Mouse (Mus musculus) limb, embryonic 14.5 days (tissue): ENCODE data around the gene Leprot. TPM values are rescaled to one million over a fixed set of nuclear protein-coding genes. Genes with fewer than 3 reads are reported as not detected.
A peak's percentile ranks its signal among the peaks of the same experiment; 100 is the strongest.

ENCODE experiments used
- ATAC-seq: fragments of 200-750 bp; cut with Nextera tagmentation; 2 replicates; pipeline ENCODE4 v1.8.0; 2017; ENCODE audit warnings: low read depth, moderate number of reproducible peaks, moderate TSS enrichment; ENCODE audit not compliant: low FRiP score
- DNase-seq: peaks from one replicate; pipeline ENCODE4 v3.0.0-alpha.2; 2015; ENCODE audit warnings: low spot score
- H3K27ac ChIP-seq: fragments of 300-500 bp; sonication (generic); replicated peaks from 2 replicates; pipeline ENCODE4 v1.5.1; 2014; ENCODE audit warnings: low read depth, mild to moderate bottlenecking, low read length, moderate library complexity, mixed read lengths
- H3K27me3 ChIP-seq: fragments of 300-500 bp; sonication (generic); 2 replicates; pipeline ENCODE4 v1.6.1; 2014; ENCODE audit warnings: low read length, mixed read lengths; ENCODE audit not compliant: control insufficient read depth, insufficient read depth
- H3K36me3 ChIP-seq: fragments of 300-500 bp; sonication (generic); 2 replicates; pipeline ENCODE4 v1.6.1; 2014; ENCODE audit warnings: mild to moderate bottlenecking, low read length, moderate library complexity, mixed read lengths; ENCODE audit not compliant: control insufficient read depth, insufficient read depth
- H3K4me1 ChIP-seq: fragments of 300-500 bp; sonication (generic); 2 replicates; pipeline ENCODE4 v1.6.1; 2014; ENCODE audit warnings: antibody characterized with exemption, low read length, mixed read lengths; ENCODE audit not compliant: control insufficient read depth, insufficient read depth
- H3K4me2 ChIP-seq: fragments of 300-500 bp; sonication (generic); replicated peaks from 2 replicates; pipeline ENCODE4 v1.6.1; 2014; ENCODE audit warnings: low read depth, mild to moderate bottlenecking, low read length, moderate library complexity; ENCODE audit not compliant: severe bottlenecking
- H3K4me3 ChIP-seq: fragments of 300-500 bp; sonication (generic); replicated peaks from 2 replicates; pipeline ENCODE4 v1.5.1; 2014; ENCODE audit warnings: low read length
- H3K9ac ChIP-seq: fragments of 300-500 bp; sonication (generic); 2 replicates; pipeline ENCODE4 v1.6.1; 2014; ENCODE audit warnings: mild to moderate bottlenecking, low read depth, low read length, moderate library complexity; ENCODE audit not compliant: severe bottlenecking
- H3K9me3 ChIP-seq: fragments of 300-500 bp; sonication (generic); 2 replicates; pipeline ENCODE4 v1.6.1; 2016; ENCODE audit warnings: low read length; ENCODE audit not compliant: control insufficient read depth
- POLR2A ChIP-seq: fragments of 200-500 bp; IDR thresholded peaks from 2 replicates; pipeline ENCODE4 v1.8.0; 2012; ENCODE audit warnings: inconsistent platforms, mild to moderate bottlenecking, moderate library complexity, borderline replicate concordance; ENCODE audit not compliant: insufficient read depth, insufficient read length; ENCODE audit errors: extremely low read depth
- WGBS: fragments of 180-500 bp; shearing (Covaris S2); extraction: QIAGEN DNeasy Blood & Tissue Kit; methylation state at CpG from one replicate; pipeline ENCODE4 v1.1.7; 2014; 5-methylcytosine and 5-hydroxymethylcytosine counted together
- polyA plus RNA-seq, 2 experiments: library from polyadenylated mRNA; depleted of rRNA in 1 of 2; stranded (reverse) in 1 of 2; unstranded in 1 of 2; fragments of >200 nt; fragmentation: Nextera tagmentation in 1 of 2; extraction: Ambion mirVana in 1 of 2; gene quantifications; 2 replicates each; pipeline versions ENCODE4 v1.2.1 to v1.2.3; 2012 to 2014

The Leprot gene
- polyA plus RNA-seq, 2 experiments, result 98.6 to 102 TPM

- no peaks in the 10 kb centered on the region for H3K9me3 ChIP-seq
- TF ChIP-seq POLR2A, result no peak
- no peak overlapping the region for H3K4me3 ChIP-seq
- H3K27ac ChIP-seq, result no peak overlapping the region
- H3K27me3 ChIP-seq, result no peaks in the 10 kb centered on the region
- 74% methylated on average over 9 of the region's 9 CpGs for WGBS
- DNase-seq (peak; percentile 38), ATAC-seq (no peak)
- H3K36me3 ChIP-seq, result peaks cover 39% of the 10 kb centered on the region
- no peak overlapping the region for H3K9ac ChIP-seq
- no peak overlapping the region for H3K4me2 ChIP-seq
- no peaks in the 10 kb centered on the region; the same call in 1 of the 2 replicates for H3K4me1 ChIP-seq
Observed at GRCm38 (mm10) chr4:101664160-101664750, 16.7 kb downstream of the Leprot start.

DNA sequence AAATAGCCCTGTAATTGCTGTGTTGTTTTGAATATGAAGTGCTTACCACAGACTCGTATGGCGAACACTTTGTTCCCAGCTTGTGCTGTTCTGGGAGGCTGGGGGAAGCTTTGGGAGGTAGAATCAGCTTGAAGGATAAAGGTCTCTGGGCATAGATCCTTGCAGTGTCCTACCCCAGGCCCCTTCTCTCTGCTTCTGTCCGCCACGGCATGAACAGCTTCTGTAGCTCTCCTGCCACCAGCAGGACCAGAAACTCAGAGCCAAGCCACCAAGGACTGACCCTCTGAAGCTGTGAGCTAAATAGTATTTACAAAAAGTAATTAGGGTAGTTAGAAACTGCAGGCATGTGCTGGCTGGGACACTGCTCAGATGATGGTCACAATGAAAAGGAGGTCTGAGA, 17.2 kb downstream of the Leprot start:
- H3K27me3 ChIP-seq, result no peaks in the 10 kb centered on the region
- WGBS, result 98% methylated on average over 4 of the region's 4 CpGs
- TF ChIP-seq POLR2A, result no peak
- H3K4me2 ChIP-seq, result no peak overlapping the region
- no peak overlapping the region for H3K4me3 ChIP-seq
- ATAC-seq, result no peak
- no peak for DNase-seq
- no peaks in the 10 kb centered on the region for H3K9me3 ChIP-seq
- no peak overlapping the region for H3K27ac ChIP-seq
- H3K36me3 ChIP-seq, result peaks cover 34% of the 10 kb centered on the region
- H3K9ac ChIP-seq, result no peak overlapping the region
- H3K4me1 ChIP-seq, result no peaks in the 10 kb centered on the region; the same call in 1 of the 2 replicates

DNA sequence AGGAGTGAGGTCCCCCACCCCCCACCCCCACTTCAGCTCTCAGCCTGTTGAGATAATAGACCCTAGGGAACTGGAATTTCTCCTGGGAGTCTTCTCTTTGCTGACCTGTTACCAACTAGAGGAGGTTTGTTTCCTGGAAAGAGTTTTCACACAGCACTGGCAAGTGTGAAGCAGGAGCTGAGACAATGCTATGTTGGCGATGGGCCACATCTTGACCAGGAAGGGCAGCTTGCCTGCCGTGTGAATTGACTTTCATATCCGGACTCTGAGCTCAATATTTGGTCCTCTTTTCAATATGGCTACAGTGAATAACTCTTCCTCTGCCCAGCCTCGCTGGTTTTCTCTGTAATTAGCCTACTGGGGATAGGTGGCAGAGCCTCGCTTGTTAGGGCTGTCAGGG, 21.6 kb downstream of the Leprot start:
- H3K4me1 ChIP-seq, result no peaks in the 10 kb centered on the region; the same call in 1 of the 2 replicates
- no peak for ATAC-seq

GRCm38 (mm10) chr4:101669811-101670210, 22.3 kb downstream of the Leprot start:
- H3K9me3 ChIP-seq, result no peaks in the 10 kb centered on the region
- ATAC-seq, result no peak

More for the DNA sequence above, 21.6 kb downstream of the Leprot start:
- Histone ChIP-seq H3K36me3 (no peaks in the 10 kb centered on the region), H3K9me3 (no peaks in the 10 kb centered on the region), H3K27ac (no peak overlapping the region), H3K4me2 (no peak overlapping the region), H3K27me3 (no peaks in the 10 kb centered on the region), H3K9ac (no peak overlapping the region), H3K4me3 (no peak overlapping the region)
- TF ChIP-seq POLR2A, result no peak
- DNase-seq, result no peak
- whole genome bisulfite sequencing, result 69% methylated on average over 5 of the region's 5 CpGs

GRCm38 (mm10) chr4:101674790-101675189, 27.3 kb downstream of the Leprot start:
- Histone ChIP-seq H3K36me3 (no peaks in the 10 kb centered on the region), H3K9me3 (no peaks in the 10 kb centered on the region), H3K9ac (no peak overlapping the region), H3K4me3 (no peak overlapping the region), H3K27me3 (no peaks in the 10 kb centered on the region), H3K4me1 (no peaks in the 10 kb centered on the region), H3K4me2 (no peak overlapping the region), H3K27ac (no peak overlapping the region)
- no peak for TF ChIP-seq POLR2A
- 77% methylated on average over 5 of the region's 5 CpGs for WGBS
- ATAC-seq (no peak), DNase-seq (no peak)

More at GRCm38 (mm10) chr4:101669811-101670210, 22.3 kb downstream of the Leprot start:
- no peak for DNase-seq
- no peak for TF ChIP-seq POLR2A
- no peak overlapping the region for H3K27ac ChIP-seq
- H3K4me2 ChIP-seq, result no peak overlapping the region
- no peaks in the 10 kb centered on the region for H3K36me3 ChIP-seq
- H3K4me3 ChIP-seq, result no peak overlapping the region
- no peak overlapping the region for H3K9ac ChIP-seq
- H3K4me1 ChIP-seq, result no peaks in the 10 kb centered on the region; the same call in 1 of the 2 replicates
- no peaks in the 10 kb centered on the region for H3K27me3 ChIP-seq
- WGBS, result 71% methylated on average over 5 of the region's 5 CpGs

GRCm38 (mm10) chr4:101675726-101676125, 28.2 kb downstream of the Leprot start:
- no peak for DNase-seq
- Histone ChIP-seq H3K27ac (no peak overlapping the region), H3K27me3 (no peaks in the 10 kb centered on the region), H3K4me3 (no peak overlapping the region), H3K4me2 (no peak overlapping the region), H3K9ac (no peak overlapping the region), H3K9me3 (no peaks in the 10 kb centered on the region), H3K36me3 (no peaks in the 10 kb centered on the region), H3K4me1 (no peaks in the 10 kb centered on the region)
- WGBS, result 51% methylated on average over 4 of the region's 4 CpGs
- no peak for TF ChIP-seq POLR2A
- ATAC-seq, result no peak
